Mouse (Mus musculus) erythroblast, embryonic 14.5 days (primary cell): Measurements from ENCODE around the gene Zfp687. TPM values are rescaled to one million over a fixed set of nuclear protein-coding genes. Genes with fewer than 3 reads are reported as not detected.
A peak's percentile ranks its signal among the peaks of the same experiment; 100 is the strongest.

Experiments used
- H3K27me3 ChIP-seq: 2 replicates; pipeline ENCODE4 v1.6.1; 2012; ENCODE audit warnings: inconsistent platforms; ENCODE audit not compliant: control insufficient read depth
- H3K36me3 ChIP-seq: 2 replicates; pipeline ENCODE4 v1.6.1; 2012; ENCODE audit warnings: mild to moderate bottlenecking, inconsistent platforms; ENCODE audit not compliant: control insufficient read depth
- H3K4me1 ChIP-seq: 2 replicates; pipeline ENCODE4 v1.6.1; 2012; ENCODE audit warnings: inconsistent platforms; ENCODE audit not compliant: control insufficient read depth
- H3K4me3 ChIP-seq: replicated peaks from 2 replicates; pipeline ENCODE3; 2012; ENCODE audit warnings: moderate library complexity, mild to moderate bottlenecking, inconsistent platforms
- H3K9me3 ChIP-seq: 2 replicates; pipeline ENCODE4 v1.6.1; 2012; ENCODE audit warnings: low read length, inconsistent platforms, mixed read lengths; ENCODE audit not compliant: control insufficient read depth
- GATA1 ChIP-seq: IDR thresholded peaks from 2 replicates; pipeline ENCODE4 v1.6.1; 2012; ENCODE audit warnings: low read length, inconsistent platforms, mixed read lengths
- TAL1 ChIP-seq: IDR thresholded peaks from 3 replicates; pipeline ENCODE4 v1.6.1; 2012; ENCODE audit warnings: low read length, inconsistent platforms, mixed read lengths
- polyA plus RNA-seq: library from polyadenylated mRNA; stranded (reverse); fragments of >175 nt; gene quantifications from 2 replicates; pipeline ENCODE4 v1.2.3, GENCODE M21; 2012

Gene Zfp687
- polyA plus RNA-seq, 1 experiment: 0.79 TPM

DNA sequence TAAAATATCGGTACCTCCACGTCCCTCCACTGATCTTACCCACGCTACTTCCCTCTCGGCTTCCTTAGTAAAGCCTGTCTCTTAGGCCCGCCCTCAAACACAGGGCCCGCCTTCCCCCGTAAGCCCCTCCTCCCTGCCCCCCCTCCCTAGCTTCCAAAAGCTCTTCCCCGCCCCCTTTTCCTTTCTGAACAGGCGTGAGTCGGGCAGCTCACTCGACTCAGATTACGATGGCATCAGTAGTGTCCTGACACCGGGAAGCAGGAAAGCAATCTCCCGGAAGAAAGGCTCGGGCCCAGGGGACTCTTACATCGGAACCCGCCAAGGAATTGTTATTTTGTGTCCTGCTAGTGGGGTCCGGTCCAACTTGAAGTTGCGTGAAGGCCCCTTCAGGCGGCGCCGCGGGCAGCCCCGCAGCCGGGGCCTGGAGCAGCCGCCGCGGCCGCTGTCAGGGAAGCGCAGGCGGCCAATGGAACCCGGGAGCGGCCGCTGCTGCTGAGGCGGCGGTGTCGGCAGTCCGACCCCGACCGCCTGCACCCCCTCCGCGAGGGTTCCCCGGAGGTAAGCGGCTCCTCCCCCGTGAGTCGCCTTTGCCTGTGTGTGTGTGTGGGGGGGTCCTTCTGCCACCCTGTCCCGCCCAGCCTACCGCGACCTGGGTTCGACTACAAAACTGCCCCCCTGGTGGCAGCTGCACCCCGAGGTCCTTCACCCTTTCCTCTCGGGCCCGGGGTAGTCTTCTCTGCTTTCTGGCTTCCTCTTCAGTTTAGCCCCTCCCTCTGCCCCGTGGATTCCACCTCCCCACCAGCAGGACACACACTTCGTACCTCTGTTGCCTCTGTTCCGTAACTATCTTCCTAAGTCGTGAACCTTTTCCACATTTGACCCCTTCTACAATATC is 40.5 kb downstream of the Zfp687 start, which contains the start of gene Pi4kb:
Gene Pi4kb (plus strand): TSS at position 204 of the 895 bp plus-strand sequence.
- Histone ChIP-seq H3K9me3 (no peaks in the 10 kb centered on the region), H3K4me1 (peaks cover 25% of the 10 kb centered on the region), H3K36me3 (peaks cover 17% of the 10 kb centered on the region), H3K27me3 (no peaks in the 10 kb centered on the region), H3K4me3 (peak within 1 kb of the TSS; percentile 93)
- TF ChIP-seq TAL1: no peak
- TF ChIP-seq GATA1: no peak

DNA sequence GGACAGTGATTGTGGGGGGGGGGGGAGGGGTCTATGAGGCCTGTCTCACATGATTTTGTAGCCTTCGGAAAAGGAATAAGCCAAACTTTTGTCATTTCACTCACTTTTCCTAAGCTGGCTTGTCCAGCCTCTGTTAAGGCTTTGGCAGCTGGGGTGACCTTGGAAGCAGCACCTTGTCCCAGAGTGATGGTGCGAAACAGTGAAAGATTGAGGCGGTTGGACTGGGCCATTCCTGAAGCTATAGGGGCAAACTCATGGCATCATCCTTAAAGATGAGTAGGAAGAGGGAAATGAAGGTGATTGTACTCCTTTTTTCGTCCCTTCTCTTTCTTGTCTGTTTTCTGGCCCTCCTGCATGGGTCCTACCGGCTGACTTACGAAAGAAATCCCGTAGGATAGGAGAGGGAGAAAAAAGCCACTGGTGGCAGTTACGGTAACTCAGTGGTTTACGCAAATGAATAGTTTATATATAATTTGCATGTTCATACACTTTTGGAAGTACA is 41.2 kb downstream of the Zfp687 start:
- Histone ChIP-seq H3K36me3 (peaks cover 14% of the 10 kb centered on the region), H3K9me3 (no peaks in the 10 kb centered on the region), H3K4me1 (peaks cover 25% of the 10 kb centered on the region), H3K27me3 (no peaks in the 10 kb centered on the region), H3K4me3 (peak overlapping the region; percentile 93)
- TF ChIP-seq GATA1 (no peak), TAL1 (no peak)

DNA sequence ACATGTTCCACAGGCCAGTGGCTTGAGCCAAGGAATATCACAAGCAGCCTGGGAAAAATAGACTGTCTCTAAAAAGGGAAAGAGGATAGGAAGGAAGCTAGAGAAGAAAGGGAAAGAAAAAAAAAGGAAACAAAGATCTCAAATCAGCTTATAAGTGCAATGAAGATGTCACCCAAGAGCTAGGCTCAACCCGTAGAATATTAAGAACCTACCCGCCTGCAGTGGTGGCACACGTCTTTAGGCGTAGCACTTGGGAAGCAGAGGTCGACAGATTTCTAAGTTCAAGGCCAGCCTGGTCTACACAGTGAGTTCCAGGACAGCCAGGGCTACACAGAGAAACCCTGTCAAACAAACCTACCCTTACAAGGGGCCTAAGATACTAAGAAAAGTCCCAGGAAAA is 41.6 kb downstream of the Zfp687 start:
- Histone ChIP-seq H3K4me1 (peaks cover 25% of the 10 kb centered on the region), H3K9me3 (no peaks in the 10 kb centered on the region), H3K27me3 (no peaks in the 10 kb centered on the region), H3K4me3 (peak overlapping the region; percentile 93), H3K36me3 (peaks cover 11% of the 10 kb centered on the region)
- TF ChIP-seq GATA1 (no peak), TAL1 (no peak)

DNA sequence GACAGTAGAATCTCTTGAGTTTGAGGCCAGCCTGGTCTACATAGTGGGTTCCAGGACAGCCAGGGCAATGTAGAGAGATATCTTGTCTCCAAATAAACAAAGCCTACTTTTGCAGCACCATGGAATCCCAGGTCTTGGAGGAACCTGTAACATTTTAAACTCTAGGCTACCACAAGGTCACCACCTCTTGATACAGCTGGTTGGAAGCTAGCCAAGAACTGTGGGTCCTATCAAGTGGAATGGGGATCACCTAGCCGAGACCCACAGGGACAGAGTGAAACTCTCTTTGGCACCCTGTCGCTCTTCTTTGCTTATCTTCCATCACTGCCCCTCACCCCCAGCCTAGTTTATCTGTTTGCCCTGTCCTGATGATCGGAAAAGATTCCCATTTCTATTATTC is 42.7 kb downstream of the Zfp687 start:
- TF ChIP-seq TAL1 (no peak), GATA1 (no peak)
- peaks cover 5% of the 10 kb centered on the region for H3K36me3 ChIP-seq
- H3K4me3 ChIP-seq: no peak overlapping the region

DNA sequence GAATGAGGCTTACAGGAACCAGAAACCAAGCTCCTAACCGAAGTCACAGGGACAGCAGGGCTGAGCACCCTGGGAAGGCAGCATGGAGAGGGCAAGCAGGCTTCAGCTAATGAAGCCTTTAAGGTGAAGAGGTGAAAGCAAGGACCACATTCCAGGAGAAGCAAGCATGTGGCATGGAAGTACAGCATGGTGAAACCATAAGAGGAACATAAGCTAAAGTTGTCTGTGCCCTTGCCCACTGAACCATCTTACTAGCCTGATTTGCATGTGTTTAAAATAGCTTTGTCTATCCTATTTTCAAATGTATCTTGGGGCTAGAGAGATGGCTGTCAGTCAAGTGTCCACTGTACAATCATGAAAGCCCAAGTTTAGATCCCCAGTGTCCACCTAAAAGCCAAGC is 49.4 kb downstream of the Zfp687 start:
- Histone ChIP-seq H3K4me3 (no peak overlapping the region), H3K4me1 (no peaks in the 10 kb centered on the region), H3K36me3 (no peaks in the 10 kb centered on the region), H3K27me3 (no peaks in the 10 kb centered on the region), H3K9me3 (no peaks in the 10 kb centered on the region)
- TF ChIP-seq TAL1 (no peak), GATA1 (no peak)

More for the DNA sequence above, 42.7 kb downstream of the Zfp687 start:
- no peaks in the 10 kb centered on the region for H3K27me3 ChIP-seq
- H3K9me3 ChIP-seq: no peaks in the 10 kb centered on the region
- peaks cover 25% of the 10 kb centered on the region for H3K4me1 ChIP-seq

DNA sequence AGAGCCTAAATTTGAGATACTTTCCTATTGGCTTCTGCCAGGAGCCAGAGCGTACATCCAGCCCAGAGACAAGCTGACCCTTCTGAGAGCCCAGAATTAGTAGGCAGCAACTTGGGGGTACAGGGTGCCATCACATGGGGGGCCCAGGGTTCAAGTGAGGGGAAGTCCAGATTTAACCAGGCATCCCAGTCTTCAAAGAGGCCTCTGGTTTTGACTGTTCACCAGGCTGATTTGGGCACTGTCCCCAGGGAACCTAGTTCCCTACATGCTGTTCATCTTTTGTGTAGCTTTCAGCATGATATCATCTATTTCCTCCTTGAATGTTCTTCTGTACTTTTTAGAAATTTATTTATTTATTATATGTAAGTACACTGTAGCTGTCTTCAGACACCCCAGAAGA is 50.3 kb downstream of the Zfp687 start:
- Histone ChIP-seq H3K4me1 (peaks cover under 1% of the 10 kb centered on the region; the same call in 1 of the 2 replicates), H3K36me3 (no peaks in the 10 kb centered on the region)

DNA sequence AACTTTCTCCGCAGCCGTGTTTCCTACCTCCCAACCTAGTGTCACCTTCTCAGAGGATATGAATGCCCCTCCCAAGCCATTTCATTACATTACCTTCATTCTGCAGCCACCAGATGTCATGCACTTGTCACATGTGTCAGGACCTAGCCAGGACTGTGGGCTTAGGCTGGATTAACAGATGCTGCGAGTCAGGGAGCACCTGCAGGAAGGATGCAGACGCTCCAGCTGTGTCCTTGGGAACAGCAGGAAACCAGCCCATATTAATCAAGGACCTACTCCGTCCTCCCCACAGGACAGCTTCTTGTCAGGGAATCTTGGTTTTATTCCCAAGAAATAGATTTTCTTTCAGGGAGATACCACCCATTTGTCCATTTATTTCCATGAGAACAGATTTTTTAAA is 54.9 kb downstream of the Zfp687 start:
- Histone ChIP-seq H3K27me3 (no peaks in the 10 kb centered on the region), H3K9me3 (no peaks in the 10 kb centered on the region), H3K4me1 (peaks cover 9% of the 10 kb centered on the region), H3K4me3 (no peak overlapping the region), H3K36me3 (peaks cover 21% of the 10 kb centered on the region)
- TF ChIP-seq TAL1 (no peak), GATA1 (no peak)

More for the DNA sequence above, 50.3 kb downstream of the Zfp687 start:
- Histone ChIP-seq H3K4me3 (no peak overlapping the region), H3K9me3 (no peaks in the 10 kb centered on the region), H3K27me3 (no peaks in the 10 kb centered on the region)
- TF ChIP-seq GATA1 (no peak), TAL1 (no peak)

DNA sequence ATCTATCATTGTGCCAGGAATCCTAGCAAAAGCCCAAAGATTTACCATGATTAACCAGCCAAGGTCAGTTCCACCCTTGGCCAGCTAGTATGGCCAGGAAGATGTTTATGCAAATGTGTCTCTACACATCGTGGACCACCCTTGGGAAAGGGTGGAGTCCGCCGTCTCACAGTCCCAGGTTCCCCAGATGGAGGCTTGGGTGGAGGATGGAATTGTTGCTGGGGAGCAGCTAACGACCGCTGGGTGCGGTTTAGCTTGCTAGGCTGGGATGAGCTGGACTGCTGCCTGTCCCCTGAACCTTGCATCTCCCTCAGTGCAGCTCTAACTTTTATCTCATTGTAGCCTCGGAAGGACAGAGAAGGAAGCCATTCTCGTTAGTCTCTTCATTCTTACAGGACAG is 55.4 kb downstream of the Zfp687 start:
- no peak for TF ChIP-seq GATA1
- no peak for TF ChIP-seq TAL1
- H3K9me3 ChIP-seq: no peaks in the 10 kb centered on the region
- H3K27me3 ChIP-seq: no peaks in the 10 kb centered on the region
- H3K4me3 ChIP-seq: no peak overlapping the region
- peaks cover 21% of the 10 kb centered on the region for H3K36me3 ChIP-seq
- peaks cover 12% of the 10 kb centered on the region for H3K4me1 ChIP-seq

DNA sequence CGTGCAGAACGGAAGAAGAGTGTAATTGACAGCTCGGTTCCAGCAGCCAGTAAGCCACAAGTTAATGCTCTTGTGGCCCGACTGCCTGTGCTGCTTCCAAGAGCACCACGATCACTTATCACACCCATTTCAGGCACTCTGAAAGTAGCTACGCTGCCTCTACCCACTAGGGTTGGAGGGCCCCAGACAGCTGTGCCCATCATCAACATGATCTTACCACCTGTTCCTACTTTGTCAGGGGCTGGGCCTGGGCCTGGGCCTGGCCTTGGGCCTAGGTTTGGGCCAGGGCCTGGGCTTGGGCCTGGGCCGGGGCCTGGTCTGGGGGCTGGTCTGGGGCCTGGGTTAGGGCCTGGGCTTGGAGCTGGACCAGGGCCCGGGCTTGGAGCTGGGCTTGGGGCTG is 57.0 kb downstream of the Zfp687 start:
- TF ChIP-seq GATA1 (no peak), TAL1 (no peak)
- Histone ChIP-seq H3K36me3 (peaks cover 21% of the 10 kb centered on the region), H3K4me3 (no peak overlapping the region), H3K9me3 (no peaks in the 10 kb centered on the region), H3K27me3 (no peaks in the 10 kb centered on the region), H3K4me1 (peaks cover 27% of the 10 kb centered on the region)

Other genes with a start within 250 kb of the Zfp687 start
- gene Cgn, start 229.0 kb downstream of the Zfp687 start, polyA plus RNA-seq: 0.02 and 0.04 TPM in 2 replicates
- 1.3 and 1.7 TPM in 2 replicates for gene Pogz, start 177.9 kb downstream of the Zfp687 start, polyA plus RNA-seq
- 16.8 TPM in 2 replicates for gene Psmb4, start 128.5 kb downstream of the Zfp687 start, polyA plus RNA-seq
- gene Selenbp1, start 82.4 kb downstream of the Zfp687 start, polyA plus RNA-seq: 0.64 and 1.1 TPM in 2 replicates
- gene Rfx5, start 61.4 kb downstream of the Zfp687 start, polyA plus RNA-seq: not detected in 2 replicates
- gene Pi4kb, start 40.7 kb downstream of the Zfp687 start, polyA plus RNA-seq: 0.48 and 0.91 TPM in 2 replicates
- gene Psmd4, start 27.2 kb upstream of the Zfp687 start, polyA plus RNA-seq: 17.0 and 20.7 TPM in 2 replicates
- gene Pip5k1a, start 91.5 kb upstream of the Zfp687 start, polyA plus RNA-seq: 1.5 and 2.3 TPM in 2 replicates
- 16.8 and 18.2 TPM in 2 replicates for gene Vps72, start 95.6 kb upstream of the Zfp687 start, polyA plus RNA-seq
- gene Tmod4, start 109.0 kb upstream of the Zfp687 start, polyA plus RNA-seq: not detected in 2 replicates
- gene Scnm1, start 118.6 kb upstream of the Zfp687 start, polyA plus RNA-seq: 0.63 and 0.86 TPM in 2 replicates
- 0.90 and 1.1 TPM in 2 replicates for gene Lysmd1, start 118.6 kb upstream of the Zfp687 start, polyA plus RNA-seq
- 0.04 and 0.17 TPM in 2 replicates for gene Tnfaip8l2, start 126.9 kb upstream of the Zfp687 start, polyA plus RNA-seq
- 0.01 and 0.04 TPM in 2 replicates for gene Sema6c, start 145.0 kb upstream of the Zfp687 start, polyA plus RNA-seq
- 0.29 and 0.30 TPM in 2 replicates for gene Gabpb2, start 202.5 kb upstream of the Zfp687 start, polyA plus RNA-seq
- 6.8 and 8.0 TPM in 2 replicates for gene Cdc42se1, start 213.3 kb upstream of the Zfp687 start, polyA plus RNA-seq
- 0.09 TPM in 2 replicates for gene Mllt11, start 216.7 kb upstream of the Zfp687 start, polyA plus RNA-seq
- not detected in 2 replicates for gene Gm128, start 226.2 kb upstream of the Zfp687 start, polyA plus RNA-seq
- gene Bnipl, start 235.7 kb upstream of the Zfp687 start, polyA plus RNA-seq: not detected in 2 replicates